Mouse (Mus musculus): ENCODE results near the gene Spsb1.

- TF ChIP-seq POLR2A (IDR thresholded peaks at IDR 0.05; ENCODE audit: insufficient read depth, low read depth, low read length) (no peak), CTCF (IDR thresholded peaks at IDR 0.05; ENCODE audit: insufficient read depth, low read depth, low read length) (no peak)
Observed at GRCm38 (mm10) chr4:149942831-149943741, 11.8 kb downstream of the Spsb1 start.
